Mouse (Mus musculus) hindbrain, embryonic 14.5 days (tissue): ENCODE results near the gene Tmem222. TPM values are rescaled to one million over a fixed set of nuclear protein-coding genes. Genes with fewer than 3 reads are reported as not detected.

Experiments
- ATAC-seq: fragments of 200-750 bp; cut with Nextera tagmentation; 2 replicates; pipeline ENCODE4 v1.8.0; 2017; ENCODE audit warnings: moderate number of reproducible peaks, mild to moderate bottlenecking, moderate TSS enrichment, moderate library complexity; ENCODE audit not compliant: low FRiP score
- DNase-seq: peaks from one replicate; pipeline ENCODE4 v3.0.0-alpha.2; 2015; ENCODE audit warnings: low spot score
- H3K27ac ChIP-seq: fragments of 300-500 bp; sonication (generic); 2 replicates; pipeline ENCODE4 v1.5.1; 2014; ENCODE audit warnings: mild to moderate bottlenecking, moderate library complexity
- H3K27me3 ChIP-seq: fragments of 300-500 bp; sonication (generic); 2 replicates; pipeline ENCODE4 v1.6.1; 2014; ENCODE audit warnings: mild to moderate bottlenecking, low read length, mixed read lengths; ENCODE audit not compliant: control insufficient read depth, insufficient read depth
- H3K36me3 ChIP-seq: fragments of 300-500 bp; sonication (generic); replicated peaks from 2 replicates; pipeline ENCODE4 v1.6.1; 2014; ENCODE audit not compliant: control insufficient read depth, insufficient read depth
- H3K4me1 ChIP-seq: fragments of 300-500 bp; sonication (generic); replicated peaks from 2 replicates; pipeline ENCODE4 v1.6.1; 2014; ENCODE audit warnings: antibody characterized with exemption, low read length, mixed read lengths; ENCODE audit not compliant: control insufficient read depth, insufficient read depth
- H3K4me2 ChIP-seq: fragments of 300-500 bp; sonication (generic); replicated peaks from 2 replicates; pipeline ENCODE4 v1.6.1; 2014; ENCODE audit warnings: mild to moderate bottlenecking, moderate library complexity
- H3K4me3 ChIP-seq: fragments of 300-500 bp; sonication (generic); replicated peaks from 2 replicates; pipeline ENCODE4 v1.5.1; 2014; ENCODE audit warnings: mild to moderate bottlenecking, low read length
- H3K9ac ChIP-seq: fragments of 300-500 bp; sonication (generic); 2 replicates; pipeline ENCODE4 v1.6.1; 2014
- H3K9me3 ChIP-seq: fragments of 300-500 bp; sonication (generic); 2 replicates; pipeline ENCODE4 v1.6.1; 2016; ENCODE audit warnings: low read length; ENCODE audit not compliant: control insufficient read depth
- WGBS: fragments of 180-500 bp; shearing (Covaris S2); extraction: QIAGEN DNeasy Blood & Tissue Kit; methylation state at CpG from one replicate; pipeline ENCODE4 v1.1.7; 2014; 5-methylcytosine and 5-hydroxymethylcytosine counted together
- polyA plus RNA-seq: library from polyadenylated mRNA; unstranded; fragments of >200 nt; fragmentation: Nextera tagmentation; extraction: Ambion mirVana; gene quantifications from 2 replicates; pipeline ENCODE4 v1.2.1, GENCODE M21; 2014

Tmem222 gene
- polyA plus RNA-seq, 1 experiment from 2014 or later = 121 TPM

DNA sequence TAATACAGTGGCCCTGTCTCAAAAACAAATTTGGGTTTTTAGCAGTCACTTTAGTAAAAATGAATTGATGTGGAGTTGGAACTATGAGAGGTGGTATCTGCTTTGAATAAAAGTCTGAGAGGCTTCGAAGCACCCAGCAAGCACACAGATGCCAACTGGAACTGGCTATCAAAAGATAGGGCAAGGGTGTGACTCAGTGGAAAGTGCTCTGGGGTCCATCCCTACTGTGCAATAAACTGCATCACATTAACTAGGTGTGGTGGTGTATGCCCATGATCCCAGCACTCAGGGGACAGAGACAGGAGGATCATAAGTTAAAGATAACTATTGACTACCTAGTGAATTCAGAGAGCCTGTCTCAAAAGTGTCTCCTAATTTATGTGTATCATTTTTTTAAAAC, 13.7 kb upstream of the Tmem222 start:
- Histone ChIP-seq H3K9me3 (no peaks in the 10 kb centered on the region), H3K36me3 (peaks cover 22% of the 10 kb centered on the region), H3K4me1 (peaks cover 10% of the 10 kb centered on the region), H3K9ac (no peak overlapping the region), H3K4me2 (no peak overlapping the region), H3K27ac (no peak overlapping the region), H3K27me3 (no peaks in the 10 kb centered on the region), H3K4me3 (no peak overlapping the region)
- ATAC-seq = no peak
- no peak for DNase-seq
- WGBS = 100% methylated on average over 1 of the region's 1 CpGs

DNA sequence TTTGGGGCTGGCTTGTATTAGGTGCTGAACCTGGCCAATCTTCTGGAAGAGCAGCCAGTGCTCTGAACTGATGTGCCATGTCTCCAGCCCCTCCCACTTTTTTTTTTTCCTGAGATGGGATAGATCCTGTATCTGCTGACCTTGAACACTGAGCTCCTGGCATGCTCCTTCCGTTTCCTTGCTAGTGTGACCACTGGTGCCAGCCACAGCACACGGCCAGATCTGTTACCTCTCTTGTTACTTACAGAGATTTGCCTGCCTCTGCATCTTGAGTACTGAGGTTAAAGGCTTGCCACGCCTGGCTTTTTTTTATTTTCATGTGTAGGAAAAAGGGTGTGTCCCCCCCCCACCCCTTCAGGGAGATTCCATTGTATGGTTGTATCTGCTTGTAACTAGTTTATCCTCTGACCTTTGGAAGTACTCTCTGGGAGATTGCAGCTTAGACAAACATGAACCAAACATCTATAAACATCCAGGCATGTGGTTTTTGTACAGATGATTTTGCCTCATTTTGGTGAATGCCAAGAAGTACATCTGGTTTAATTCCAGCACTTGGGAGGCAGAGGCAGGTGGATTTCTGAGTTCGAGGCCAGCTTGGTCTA, 9.0 kb upstream of the Tmem222 start:
- Histone ChIP-seq H3K9me3 (no peaks in the 10 kb centered on the region), H3K27ac (no peak overlapping the region), H3K4me1 (0 out of 2 replicates have a peak, but pooled peaks cover 4% of the 10 kb centered on the region), H3K4me2 (no peak overlapping the region), H3K4me3 (no peak overlapping the region), H3K9ac (no peak overlapping the region), H3K36me3 (no peaks in the 10 kb centered on the region), H3K27me3 (no peaks in the 10 kb centered on the region)
- 81% methylated on average over 4 of the region's 4 CpGs for WGBS
- DNase-seq = no peak
- no peak for ATAC-seq

DNA sequence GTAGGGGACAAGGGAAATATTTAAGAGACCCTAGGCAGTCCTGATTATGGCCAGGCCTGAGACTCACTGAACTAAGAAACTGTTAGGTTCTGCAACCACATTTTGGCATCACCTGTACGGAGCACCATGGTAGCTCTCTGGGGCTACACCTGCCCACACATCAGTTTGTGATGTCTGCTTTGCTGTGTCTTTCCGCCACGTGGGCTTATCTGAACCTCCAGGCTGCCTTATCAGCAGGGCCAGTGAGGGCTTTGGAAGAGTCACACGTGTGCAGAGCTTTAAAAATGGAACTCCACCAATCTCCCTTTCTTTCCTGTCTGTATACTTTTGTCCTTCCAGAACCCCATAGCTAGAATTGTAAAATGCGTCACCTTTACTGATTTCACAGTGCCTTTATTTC, 8.4 kb upstream of the Tmem222 start:
- no peaks in the 10 kb centered on the region for H3K36me3 ChIP-seq
- H3K9me3 ChIP-seq = no peaks in the 10 kb centered on the region
- H3K27ac ChIP-seq = no peak overlapping the region
- DNase-seq (no peak), ATAC-seq (no peak)
- H3K4me2 ChIP-seq = no peak overlapping the region
- WGBS = 84% methylated on average over 5 of the region's 5 CpGs
- H3K27me3 ChIP-seq = no peaks in the 10 kb centered on the region
- no peak overlapping the region for H3K4me3 ChIP-seq
- H3K9ac ChIP-seq = no peak overlapping the region
- 0 out of 2 replicates have a peak, but pooled peaks cover 4% of the 10 kb centered on the region for H3K4me1 ChIP-seq

DNA sequence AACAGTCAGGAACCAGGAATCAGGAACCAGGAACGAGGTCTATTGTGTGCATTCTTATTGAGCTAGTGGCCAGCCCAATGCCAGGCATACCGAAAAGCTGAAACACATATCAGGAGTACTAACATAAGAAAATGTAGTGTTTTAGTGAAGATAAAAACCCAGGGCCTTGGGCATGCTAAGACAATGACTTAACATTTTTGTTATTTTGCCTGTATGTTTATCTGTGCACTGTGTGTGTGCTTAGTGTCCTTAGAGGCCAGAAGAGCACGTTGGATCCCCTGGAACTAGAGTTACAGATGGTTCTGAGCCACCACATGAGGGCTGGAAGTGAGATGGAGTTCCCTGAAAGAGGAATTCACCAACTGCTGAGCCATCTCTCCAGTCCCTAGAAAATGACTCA, 7.7 kb upstream of the Tmem222 start:
- no peaks in the 10 kb centered on the region for H3K9me3 ChIP-seq
- H3K27ac ChIP-seq = no peak overlapping the region
- H3K36me3 ChIP-seq = no peaks in the 10 kb centered on the region
- no peak overlapping the region for H3K9ac ChIP-seq
- WGBS = 72% methylated on average over 3 of the region's 3 CpGs
- H3K27me3 ChIP-seq = no peaks in the 10 kb centered on the region
- H3K4me1 ChIP-seq = 0 out of 2 replicates have a peak, but pooled peaks cover 4% of the 10 kb centered on the region
- ATAC-seq (no peak), DNase-seq (no peak)
- H3K4me3 ChIP-seq = no peak overlapping the region
- H3K4me2 ChIP-seq = no peak overlapping the region

DNA sequence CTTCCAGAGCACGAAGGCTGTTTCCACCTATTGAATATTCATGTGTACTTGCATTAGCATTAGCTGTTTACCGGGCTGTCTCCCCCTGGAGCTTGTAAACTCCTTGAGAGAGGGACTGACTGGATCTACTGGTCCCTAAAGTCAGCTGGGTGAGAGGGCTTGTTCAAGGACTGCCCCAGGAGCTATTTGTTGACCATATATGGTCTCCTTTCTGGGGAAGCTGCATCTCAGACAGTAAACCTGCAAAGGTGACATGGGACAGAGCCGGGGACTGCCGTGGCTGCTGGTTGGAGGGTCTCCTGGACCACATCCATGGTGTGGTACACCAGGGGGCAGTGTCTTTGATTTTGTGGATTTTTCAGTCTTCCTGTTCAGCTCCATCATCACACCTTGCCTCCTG, 5.1 kb upstream of the Tmem222 start:
- WGBS = 21% methylated on average over 4 of the region's 4 CpGs
- H3K27me3 ChIP-seq = no peaks in the 10 kb centered on the region
- ATAC-seq (no peak), DNase-seq (no peak)
- H3K4me2 ChIP-seq = no peak overlapping the region
- H3K4me3 ChIP-seq = no peak overlapping the region
- 0 out of 2 replicates have a peak, but pooled peaks cover 11% of the 10 kb centered on the region for H3K4me1 ChIP-seq
- H3K27ac ChIP-seq = no peak overlapping the region
- H3K36me3 ChIP-seq = no peaks in the 10 kb centered on the region
- H3K9ac ChIP-seq = no peak overlapping the region
- no peaks in the 10 kb centered on the region for H3K9me3 ChIP-seq

DNA sequence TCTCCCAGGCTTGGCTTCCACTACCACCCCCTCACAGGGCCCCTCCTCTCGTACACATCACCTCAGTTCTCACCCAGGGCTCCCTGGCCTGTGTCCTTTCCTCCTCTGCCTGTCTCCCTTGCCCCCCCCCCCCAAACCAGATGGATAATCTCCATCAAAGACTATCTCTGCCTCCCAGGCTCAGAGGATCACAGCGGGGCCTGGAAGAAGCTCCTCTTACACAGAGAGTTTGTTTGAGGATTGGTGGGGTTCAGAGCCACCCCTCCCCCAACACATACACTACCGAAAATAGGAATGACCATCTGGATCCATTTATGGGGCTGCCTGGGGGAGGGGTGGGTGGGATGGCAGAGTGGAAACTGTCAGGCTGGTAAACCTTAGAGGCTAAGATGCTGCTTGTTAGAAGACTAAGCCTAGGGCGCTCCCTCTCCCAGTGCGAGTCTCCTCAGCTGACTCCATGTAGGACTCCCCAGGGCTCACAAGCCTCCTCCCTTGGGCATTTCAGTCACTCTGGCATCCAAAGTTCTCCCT, 4.4 kb upstream of the Tmem222 start:
- no peaks in the 10 kb centered on the region for H3K27me3 ChIP-seq
- no peak overlapping the region for H3K27ac ChIP-seq
- no peaks in the 10 kb centered on the region for H3K9me3 ChIP-seq
- DNase-seq (no peak), ATAC-seq (no peak)
- H3K36me3 ChIP-seq = no peaks in the 10 kb centered on the region
- H3K4me2 ChIP-seq = no peak overlapping the region
- WGBS = 25% methylated on average over 5 of the region's 5 CpGs
- H3K4me1 ChIP-seq = 0 out of 2 replicates have a peak, but pooled peaks cover 11% of the 10 kb centered on the region
- H3K9ac ChIP-seq = no peak overlapping the region
- H3K4me3 ChIP-seq = no peak overlapping the region

DNA sequence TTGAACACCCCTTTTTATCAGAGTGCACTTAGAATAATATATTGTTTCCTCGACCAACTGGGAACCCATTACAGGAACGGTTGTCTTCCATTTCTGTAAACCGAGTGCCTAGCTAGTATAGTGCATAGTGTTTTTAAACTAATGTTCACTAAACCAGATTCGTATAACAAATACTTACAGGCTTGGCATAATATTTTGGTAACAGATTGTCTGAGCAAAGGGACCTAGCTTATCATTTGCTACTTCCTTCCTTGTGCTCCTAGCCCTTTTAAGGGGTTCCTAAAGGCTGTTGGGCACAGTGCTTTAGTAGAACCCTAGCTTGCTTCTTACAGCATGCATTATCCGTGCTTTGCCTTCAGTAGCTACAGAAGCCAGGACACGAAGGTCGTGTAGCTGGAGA, 3.9 kb upstream of the Tmem222 start:
- H3K4me1 ChIP-seq = peaks cover 14% of the 10 kb centered on the region
- no peaks in the 10 kb centered on the region for H3K27me3 ChIP-seq
- no peak overlapping the region for H3K9ac ChIP-seq
- no peak overlapping the region for H3K4me3 ChIP-seq
- 0 out of 2 replicates have a peak overlapping the region, but pooled peaks have one; percentile 16 for H3K27ac ChIP-seq
- H3K4me2 ChIP-seq = no peak overlapping the region
- DNase-seq (no peak), ATAC-seq (no peak)
- H3K36me3 ChIP-seq = no peaks in the 10 kb centered on the region
- H3K9me3 ChIP-seq = no peaks in the 10 kb centered on the region
- WGBS = 49% methylated on average over 7 of the region's 7 CpGs

DNA sequence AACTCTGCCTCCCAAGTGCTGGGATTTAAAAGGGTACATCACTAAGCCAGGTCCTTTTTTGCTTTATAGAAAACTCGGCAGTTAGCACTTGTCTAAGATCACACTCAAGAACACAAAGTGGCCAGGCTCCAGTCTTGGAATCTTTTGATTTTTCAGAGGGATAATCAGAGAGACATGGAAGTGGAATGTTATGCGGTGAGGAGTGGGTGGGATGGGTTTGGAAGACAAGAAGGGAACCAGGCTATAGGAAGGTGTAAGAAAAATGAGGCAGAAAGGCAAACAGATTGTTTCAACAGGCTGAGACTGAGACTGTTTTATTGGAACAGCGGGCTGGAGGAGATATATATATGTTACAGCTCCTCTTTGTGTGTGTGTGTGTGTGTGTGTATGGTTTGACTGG, 890 bp upstream of the Tmem222 start:
- Histone ChIP-seq H3K4me1 (peaks cover 26% of the 10 kb centered on the region), H3K36me3 (peaks cover 4% of the 10 kb centered on the region; the same call in 1 of the 2 replicates), H3K9ac (peak overlapping the region; percentile 89), H3K9me3 (no peaks in the 10 kb centered on the region), H3K27me3 (no peaks in the 10 kb centered on the region), H3K27ac (peak overlapping the region; percentile 93), H3K4me2 (peak overlapping the region; percentile 74), H3K4me3 (peak overlapping the region; percentile 76)
- 88% methylated on average over 3 of the region's 3 CpGs for WGBS
- ATAC-seq = no peak
- no peak for DNase-seq

DNA sequence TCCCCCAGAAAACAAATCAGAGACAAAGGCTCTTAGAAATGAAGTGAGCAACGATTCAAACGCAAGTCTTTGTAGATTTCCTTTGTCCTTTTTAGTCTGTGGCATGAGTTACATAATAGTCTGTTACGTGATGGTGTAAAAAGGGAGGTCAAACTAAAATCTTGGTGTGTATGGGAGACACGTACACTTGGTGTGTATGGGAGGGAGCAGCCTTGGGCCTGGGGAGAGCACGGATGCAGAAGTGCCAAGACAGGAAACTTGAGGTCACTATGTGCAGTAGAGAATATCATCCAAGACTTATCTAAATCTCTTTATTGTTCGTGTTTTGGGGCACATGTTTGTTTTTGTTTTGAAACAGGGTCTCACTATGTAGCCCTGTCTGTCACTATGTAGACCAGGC, 475 bp upstream of the Tmem222 start:
- 0 out of 2 replicates have a peak, but pooled peaks have one; percentile 7 for ATAC-seq
- Histone ChIP-seq H3K4me1 (peaks cover 26% of the 10 kb centered on the region), H3K4me3 (peak overlapping the region; percentile 76), H3K4me2 (peak overlapping the region; percentile 74), H3K9me3 (no peaks in the 10 kb centered on the region), H3K9ac (peak overlapping the region; percentile 89), H3K36me3 (peaks cover 4% of the 10 kb centered on the region; the same call in 1 of the 2 replicates), H3K27me3 (no peaks in the 10 kb centered on the region), H3K27ac (peak overlapping the region; percentile 93)
- 32% methylated on average over 6 of the region's 6 CpGs for WGBS
- no peak for DNase-seq
